Mouse (Mus musculus): ENCODE results near the gene Zfyve27. TPM values are rescaled to one million over a fixed set of nuclear protein-coding genes. Genes with fewer than 3 reads are reported as not detected.

The Zfyve27 gene
- polyA plus RNA-seq, 1 experiment from 2014 or later: 19.5 TPM

DNA sequence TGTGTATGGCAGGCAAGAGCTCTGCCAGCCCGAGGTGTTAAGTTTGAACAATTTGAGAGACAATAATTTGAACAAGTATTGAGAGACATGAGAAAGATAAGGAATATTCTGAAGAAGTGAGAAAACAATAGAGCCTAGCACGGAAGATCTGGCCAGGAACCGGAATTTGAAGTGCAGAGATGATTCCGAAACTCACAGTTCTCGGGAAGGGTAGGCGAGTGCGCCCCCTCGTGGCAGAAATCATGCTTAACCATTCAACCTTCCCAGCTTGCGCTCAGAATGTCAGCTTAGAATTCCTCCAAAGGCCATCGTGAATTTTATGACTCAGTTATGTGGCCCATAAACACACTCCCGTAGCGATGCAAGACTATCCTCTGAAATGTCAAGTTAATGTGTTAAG is 2.4 kb downstream of the Zfyve27 start:
- DNase-seq (ENCODE audit: low spot score): peak; percentile 85
- Histone ChIP-seq H3K36me3 (ENCODE audit: control insufficient read depth, insufficient read depth, low read length) (no peaks in the 10 kb centered on the region), H3K9ac (ENCODE audit: low read length) (no peak overlapping the region), H3K4me1 (ENCODE audit: control insufficient read depth, insufficient read depth, low read length) (peaks cover 4% of the 10 kb centered on the region), H3K9me3 (replicated peaks; ENCODE audit: control insufficient read depth, low read length) (no peaks in the 10 kb centered on the region), H3K4me3 (ENCODE audit: low read depth, low read length) (no peak overlapping the region), H3K27me3 (replicated peaks; ENCODE audit: control insufficient read depth, insufficient read depth, low read length) (peaks cover 4% of the 10 kb centered on the region; the same call in 1 of the 2 replicates), H3K4me2 (ENCODE audit: low read length) (peak overlapping the region; percentile 43), H3K27ac (ENCODE audit: low read depth, low read length) (no peak overlapping the region)
- no peak for ATAC-seq
- 3% methylated on average over 12 of the region's 12 CpGs for WGBS

- Histone ChIP-seq H3K4me3 (ENCODE audit: low read depth, low read length) (no peak overlapping the region), H3K9ac (ENCODE audit: low read length) (no peak overlapping the region), H3K4me2 (ENCODE audit: low read length) (no peak overlapping the region), H3K4me1 (ENCODE audit: control insufficient read depth, insufficient read depth, low read length) (peaks cover 11% of the 10 kb centered on the region), H3K36me3 (ENCODE audit: control insufficient read depth, insufficient read depth, low read length) (no peaks in the 10 kb centered on the region), H3K27ac (ENCODE audit: low read depth, low read length) (no peak overlapping the region), H3K27me3 (replicated peaks; ENCODE audit: control insufficient read depth, insufficient read depth, low read length) (peaks cover 4% of the 10 kb centered on the region; the same call in 1 of the 2 replicates), H3K9me3 (replicated peaks; ENCODE audit: control insufficient read depth, low read length) (no peaks in the 10 kb centered on the region)
- no peak for ATAC-seq
- 53% methylated on average over 3 of the region's 3 CpGs for WGBS
- DNase-seq (ENCODE audit: low spot score): no peak
These were observed 3.0 kb downstream of the Zfyve27 start for GRCm38 (mm10) chr19:42166766-42167165.

DNA sequence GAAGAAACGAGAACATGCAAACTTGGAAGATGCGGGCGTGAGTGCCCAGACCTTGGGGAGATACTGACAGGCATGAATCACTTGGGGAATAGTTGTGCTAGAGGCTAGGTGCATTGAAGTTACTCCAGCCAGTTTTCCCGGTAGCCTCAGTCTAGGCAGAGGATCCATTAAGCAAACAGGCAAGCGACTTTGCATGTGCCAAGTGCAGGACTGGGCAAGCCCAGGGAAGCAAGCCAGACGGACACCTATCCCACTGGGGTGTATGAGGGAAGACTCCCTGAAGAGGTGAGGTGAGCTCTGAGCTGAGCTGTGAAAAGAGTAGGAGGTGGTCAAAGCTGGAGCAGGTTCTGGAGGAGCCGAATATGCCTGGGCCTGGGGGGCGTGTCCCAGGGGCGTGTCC is 3.7 kb downstream of the Zfyve27 start:
- H3K9me3 ChIP-seq (replicated peaks; ENCODE audit: control insufficient read depth, low read length): no peaks in the 10 kb centered on the region
- no peak overlapping the region for H3K27ac ChIP-seq (ENCODE audit: low read depth, low read length)
- DNase-seq (ENCODE audit: low spot score): no peak
- H3K4me3 ChIP-seq (ENCODE audit: low read depth, low read length): no peak overlapping the region
- no peak overlapping the region for H3K4me2 ChIP-seq (ENCODE audit: low read length)
- peaks cover 4% of the 10 kb centered on the region; the same call in 1 of the 2 replicates for H3K27me3 ChIP-seq (replicated peaks; ENCODE audit: control insufficient read depth, insufficient read depth, low read length)
- H3K9ac ChIP-seq (ENCODE audit: low read length): no peak overlapping the region
- H3K36me3 ChIP-seq (ENCODE audit: control insufficient read depth, insufficient read depth, low read length): no peaks in the 10 kb centered on the region
- H3K4me1 ChIP-seq (ENCODE audit: control insufficient read depth, insufficient read depth, low read length): peaks cover 12% of the 10 kb centered on the region
- no peak for ATAC-seq
- 65% methylated on average over 9 of the region's 9 CpGs for WGBS

DNA sequence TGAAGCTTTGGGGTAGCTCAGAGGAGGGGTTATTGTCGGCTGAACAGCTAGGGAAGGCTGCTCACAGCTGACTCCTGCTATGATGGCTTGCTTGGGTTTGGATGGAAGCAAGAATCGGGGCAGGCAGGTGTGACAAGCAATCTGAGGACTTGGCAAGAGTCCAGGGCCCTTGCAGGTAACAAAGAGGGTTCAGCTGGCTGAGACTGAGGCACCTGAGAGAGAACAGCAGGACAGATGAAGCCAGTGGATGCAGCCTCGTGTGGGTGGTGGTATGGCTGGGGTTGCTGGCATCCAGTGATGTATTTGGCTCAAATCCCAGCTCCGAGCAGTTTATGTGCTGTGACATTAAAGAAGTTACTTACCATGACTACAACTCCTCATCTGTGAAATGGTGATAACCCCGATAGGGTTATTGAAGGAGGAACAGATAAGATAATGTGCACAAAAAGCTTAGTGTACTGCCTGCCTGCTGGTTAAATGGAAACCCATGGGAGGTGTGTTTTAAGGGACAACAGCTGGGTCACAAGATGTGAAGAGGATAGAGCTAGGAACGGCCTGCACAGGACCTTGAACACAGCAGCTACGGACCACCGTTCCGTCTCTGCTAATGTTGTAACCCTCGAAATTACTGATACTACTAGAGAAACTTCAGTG is 5.7 kb downstream of the Zfyve27 start:
- Histone ChIP-seq H3K4me3 (ENCODE audit: low read depth, low read length) (no peak overlapping the region), H3K4me2 (ENCODE audit: low read length) (no peak overlapping the region), H3K27ac (ENCODE audit: low read depth, low read length) (no peak overlapping the region), H3K36me3 (ENCODE audit: control insufficient read depth, insufficient read depth, low read length) (no peaks in the 10 kb centered on the region), H3K4me1 (ENCODE audit: control insufficient read depth, insufficient read depth, low read length) (peaks cover 9% of the 10 kb centered on the region; the same call in 1 of the 2 replicates), H3K9ac (ENCODE audit: low read length) (no peak overlapping the region; the same call in 1 of the 2 replicates), H3K9me3 (replicated peaks; ENCODE audit: control insufficient read depth, low read length) (no peaks in the 10 kb centered on the region), H3K27me3 (replicated peaks; ENCODE audit: control insufficient read depth, insufficient read depth, low read length) (peaks cover 4% of the 10 kb centered on the region; the same call in 1 of the 2 replicates)
- 77% methylated on average over 10 of the region's 10 CpGs for WGBS
- no peak for ATAC-seq
- no peak for DNase-seq (ENCODE audit: low spot score)

DNA sequence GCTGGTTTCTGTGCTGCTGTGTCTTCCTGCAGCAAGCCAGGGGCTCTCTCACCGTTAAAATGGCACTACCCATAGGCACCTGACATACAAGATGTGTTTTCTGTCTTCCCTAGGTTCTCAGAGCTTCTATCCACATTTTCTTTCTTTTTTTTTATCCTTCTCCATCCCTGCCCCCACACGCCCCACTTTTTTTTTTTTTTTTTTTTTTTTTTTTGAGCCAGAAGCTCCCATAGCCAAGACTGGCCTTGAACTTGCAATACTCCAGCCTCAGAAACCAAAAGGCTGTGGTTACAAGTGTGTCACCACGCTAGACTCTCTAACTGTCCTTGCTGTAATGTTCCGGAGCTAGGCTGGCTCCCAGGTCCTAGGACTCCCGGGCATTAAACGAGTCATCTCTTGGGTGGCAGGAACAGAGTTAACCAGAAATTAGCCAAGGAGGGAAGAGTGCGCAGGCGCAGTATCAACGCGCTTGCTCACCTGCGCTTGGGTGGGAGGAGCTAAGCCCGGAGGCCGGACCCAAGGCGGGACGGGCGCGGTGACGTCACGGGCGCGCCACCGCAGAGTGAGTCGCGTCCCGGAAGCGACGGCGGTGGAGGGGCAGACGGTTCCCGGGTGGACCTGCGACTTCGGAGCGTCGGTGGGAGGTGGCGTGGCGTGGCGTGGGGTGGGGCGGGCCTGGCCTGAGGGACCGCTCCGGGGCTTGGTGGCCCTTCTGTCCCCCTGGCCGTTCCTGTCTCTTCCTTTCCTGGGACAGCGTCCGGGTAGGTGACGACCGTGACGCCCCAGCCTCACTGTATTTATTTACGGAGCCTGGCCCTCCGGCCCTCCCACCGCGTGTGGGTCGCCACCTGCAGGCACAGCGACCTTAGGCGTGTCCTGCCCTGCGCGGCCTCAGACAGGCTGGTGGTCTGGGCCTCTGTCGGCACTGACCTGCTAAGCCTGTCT is 6.5 kb downstream of the Zfyve27 start:
- Histone ChIP-seq H3K4me2 (ENCODE audit: low read length) (peak overlapping the region; percentile 94), H3K4me3 (ENCODE audit: low read depth, low read length) (peak overlapping the region; percentile 90), H3K4me1 (ENCODE audit: control insufficient read depth, insufficient read depth, low read length) (peaks cover 9% of the 10 kb centered on the region; the same call in 1 of the 2 replicates), H3K9me3 (replicated peaks; ENCODE audit: control insufficient read depth, low read length) (no peaks in the 10 kb centered on the region), H3K27me3 (replicated peaks; ENCODE audit: control insufficient read depth, insufficient read depth, low read length) (peaks cover 4% of the 10 kb centered on the region; the same call in 1 of the 2 replicates), H3K9ac (ENCODE audit: low read length) (peak overlapping the region; percentile 87), H3K27ac (ENCODE audit: low read depth, low read length) (no peak overlapping the region), H3K36me3 (ENCODE audit: control insufficient read depth, insufficient read depth, low read length) (no peaks in the 10 kb centered on the region)
- peak; percentile 97 for DNase-seq (ENCODE audit: low spot score)
- WGBS: 2% methylated on average over 52 of the region's 56 CpGs
- peak; percentile 95 for ATAC-seq

DNA sequence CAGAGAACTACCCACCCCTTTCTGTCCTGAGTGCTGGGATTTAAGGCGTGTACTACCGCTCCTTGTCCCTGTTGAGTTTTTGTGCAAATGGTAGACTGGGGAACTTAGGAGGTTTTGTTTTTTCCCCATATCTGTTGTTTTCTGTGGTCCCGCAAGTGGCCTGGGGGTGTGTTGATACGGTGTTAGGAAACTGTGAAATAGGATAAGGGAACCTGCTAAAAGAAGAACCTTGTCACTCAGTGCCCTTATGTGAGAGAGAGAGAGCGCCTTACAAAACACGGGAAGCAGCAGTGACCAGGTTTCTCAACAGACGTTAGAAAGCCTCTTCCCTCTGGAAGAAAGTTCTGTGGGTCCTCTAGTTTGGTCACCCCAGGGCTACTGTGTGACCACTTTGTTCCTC is 13.1 kb downstream of the Zfyve27 start:
- no peak overlapping the region for H3K4me3 ChIP-seq (ENCODE audit: low read depth, low read length)
- H3K9ac ChIP-seq (ENCODE audit: low read length): no peak overlapping the region
- 82% methylated on average over 7 of the region's 7 CpGs for WGBS
- H3K4me1 ChIP-seq (ENCODE audit: control insufficient read depth, insufficient read depth, low read length): peaks cover under 1% of the 10 kb centered on the region; the same call in 1 of the 2 replicates
- ATAC-seq: no peak
- H3K4me2 ChIP-seq (ENCODE audit: low read length): no peak overlapping the region
- H3K27me3 ChIP-seq (replicated peaks; ENCODE audit: control insufficient read depth, insufficient read depth, low read length): no peaks in the 10 kb centered on the region
- H3K9me3 ChIP-seq (replicated peaks; ENCODE audit: control insufficient read depth, low read length): no peaks in the 10 kb centered on the region
- DNase-seq (ENCODE audit: low spot score): no peak
- no peak overlapping the region for H3K27ac ChIP-seq (ENCODE audit: low read depth, low read length)
- H3K36me3 ChIP-seq (ENCODE audit: control insufficient read depth, insufficient read depth, low read length): peaks cover 29% of the 10 kb centered on the region

GRCm38 (mm10) chr19:42177461-42177860 is 13.7 kb downstream of the Zfyve27 start:
- Histone ChIP-seq H3K27me3 (replicated peaks; ENCODE audit: control insufficient read depth, insufficient read depth, low read length) (no peaks in the 10 kb centered on the region), H3K36me3 (ENCODE audit: control insufficient read depth, insufficient read depth, low read length) (peaks cover 32% of the 10 kb centered on the region), H3K9ac (ENCODE audit: low read length) (no peak overlapping the region), H3K4me2 (ENCODE audit: low read length) (no peak overlapping the region), H3K4me1 (ENCODE audit: control insufficient read depth, insufficient read depth, low read length) (no peaks in the 10 kb centered on the region), H3K27ac (ENCODE audit: low read depth, low read length) (no peak overlapping the region), H3K4me3 (ENCODE audit: low read depth, low read length) (no peak overlapping the region), H3K9me3 (replicated peaks; ENCODE audit: control insufficient read depth, low read length) (no peaks in the 10 kb centered on the region)
- no peak for DNase-seq (ENCODE audit: low spot score)
- 91% methylated on average over 2 of the region's 2 CpGs for WGBS
- ATAC-seq: no peak

GRCm38 (mm10) chr19:42179356-42179755 is 15.6 kb downstream of the Zfyve27 start:
- no peak overlapping the region for H3K9ac ChIP-seq (ENCODE audit: low read length)
- no peaks in the 10 kb centered on the region for H3K27me3 ChIP-seq (replicated peaks; ENCODE audit: control insufficient read depth, insufficient read depth, low read length)
- 94% methylated on average over 14 of the region's 14 CpGs for WGBS
- DNase-seq (ENCODE audit: low spot score) (no peak), ATAC-seq (no peak)
- peaks cover 49% of the 10 kb centered on the region for H3K36me3 ChIP-seq (ENCODE audit: control insufficient read depth, insufficient read depth, low read length)
- H3K4me3 ChIP-seq (ENCODE audit: low read depth, low read length): no peak overlapping the region
- no peaks in the 10 kb centered on the region for H3K9me3 ChIP-seq (replicated peaks; ENCODE audit: control insufficient read depth, low read length)
- no peak overlapping the region for H3K4me2 ChIP-seq (ENCODE audit: low read length)
- H3K27ac ChIP-seq (ENCODE audit: low read depth, low read length): no peak overlapping the region
- no peaks in the 10 kb centered on the region for H3K4me1 ChIP-seq (ENCODE audit: control insufficient read depth, insufficient read depth, low read length)
